Mouse (Mus musculus) thymus, adult 2 months (tissue): Measurements from ENCODE around the gene Ost4. TPM values are rescaled to one million over a fixed set of nuclear protein-coding genes. Genes with fewer than 3 reads are reported as not detected.
A peak's percentile ranks its signal among the peaks of the same experiment; 100 is the strongest.

Experiments used
- DNase-seq: peaks from one replicate; pipeline ENCODE4 v3.0.0; 2021
- H3K27ac ChIP-seq: fragments of 200-500 bp; 2 replicates; pipeline ENCODE4 v1.5.1; 2012; ENCODE audit warnings: low read length, control low read depth; ENCODE audit not compliant: control insufficient read depth, insufficient read depth
- H3K27me3 ChIP-seq: fragments of 200-500 bp; 2 replicates; pipeline ENCODE4 v1.6.1; 2012; ENCODE audit warnings: mild to moderate bottlenecking, low read length, moderate library complexity, mixed read lengths; ENCODE audit not compliant: control insufficient read depth, insufficient read depth
- H3K36me3 ChIP-seq: fragments of 200-500 bp; 2 replicates; pipeline ENCODE4 v1.6.1; 2012; ENCODE audit warnings: mild to moderate bottlenecking, low read length, moderate library complexity; ENCODE audit not compliant: control insufficient read depth, insufficient read depth
- H3K4me1 ChIP-seq: fragments of 200-500 bp; replicated peaks from 2 replicates; pipeline ENCODE4 v1.6.1; 2012; ENCODE audit warnings: low read length; ENCODE audit not compliant: control insufficient read depth, insufficient read depth
- H3K4me3 ChIP-seq: fragments of 200-500 bp; 2 replicates; pipeline ENCODE4 v1.5.1; 2012; ENCODE audit warnings: mild to moderate bottlenecking, low read length, control low read depth, moderate library complexity; ENCODE audit not compliant: control insufficient read depth, insufficient read depth
- CTCF ChIP-seq: fragments of 200-500 bp; IDR thresholded peaks from 2 replicates; pipeline ENCODE4 v1.5.1; 2012; ENCODE audit warnings: mild to moderate bottlenecking, control low read depth, low read length, moderate library complexity, borderline replicate concordance; ENCODE audit not compliant: control insufficient read depth, poor library complexity, insufficient read depth; ENCODE audit errors: extremely low read depth
- POLR2A ChIP-seq: fragments of 200-500 bp; IDR thresholded peaks from 2 replicates; pipeline ENCODE4 v1.6.1; 2012; ENCODE audit warnings: mild to moderate bottlenecking, low read length, control low read depth, moderate library complexity; ENCODE audit not compliant: control insufficient read depth, poor library complexity, insufficient read depth; ENCODE audit errors: extremely low read depth
- WGBS: fragments of 180-500 bp; shearing (Covaris S2); methylation state at CpG from one replicate; pipeline ENCODE4 v1.1.7; 2018; 5-methylcytosine and 5-hydroxymethylcytosine counted together
- polyA plus RNA-seq: library from polyadenylated mRNA; depleted of rRNA; stranded (reverse); fragments of >200 nt; gene quantifications from 2 replicates; pipeline ENCODE4 v1.2.3, GENCODE M21; 2012

The Ost4 gene
- polyA plus RNA-seq, 1 experiment = 239 TPM

DNA sequence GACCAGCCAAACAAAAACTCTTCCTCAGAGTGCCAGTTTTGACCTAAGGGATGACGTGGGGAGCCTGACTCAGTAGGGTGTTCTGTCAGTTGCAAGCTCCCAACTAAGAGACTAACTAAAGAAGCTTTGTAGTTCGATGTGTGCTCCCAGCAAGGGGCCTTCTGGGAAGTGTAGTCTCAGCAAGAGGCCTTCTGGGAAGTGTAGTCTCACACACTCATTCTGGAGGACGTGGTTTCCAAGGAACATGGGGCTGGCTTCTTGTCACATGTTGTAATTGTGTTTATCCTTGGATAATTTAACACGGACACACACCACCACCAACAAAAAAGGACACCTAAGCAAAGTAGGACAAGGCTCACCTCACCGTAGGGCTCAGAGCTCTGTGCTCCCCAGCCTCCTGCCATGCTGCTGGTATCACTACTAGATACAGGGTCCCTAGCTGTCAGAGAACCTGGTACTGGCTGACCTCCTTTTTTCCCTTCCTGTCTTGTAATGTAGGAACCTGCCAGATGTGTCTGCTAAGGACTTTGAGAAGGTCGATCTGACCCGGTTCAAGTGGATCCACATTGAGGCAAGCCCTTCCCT, 20.4 kb upstream of the Ost4 start:
- Histone ChIP-seq H3K36me3 (no peaks in the 10 kb centered on the region), H3K27ac (no peak overlapping the region), H3K27me3 (no peaks in the 10 kb centered on the region), H3K4me1 (no peaks in the 10 kb centered on the region), H3K4me3 (no peak overlapping the region)
- 66% methylated on average over 7 of the region's 7 CpGs for WGBS
- no peak for DNase-seq
- TF ChIP-seq POLR2A (no peak), CTCF (no peak)

DNA sequence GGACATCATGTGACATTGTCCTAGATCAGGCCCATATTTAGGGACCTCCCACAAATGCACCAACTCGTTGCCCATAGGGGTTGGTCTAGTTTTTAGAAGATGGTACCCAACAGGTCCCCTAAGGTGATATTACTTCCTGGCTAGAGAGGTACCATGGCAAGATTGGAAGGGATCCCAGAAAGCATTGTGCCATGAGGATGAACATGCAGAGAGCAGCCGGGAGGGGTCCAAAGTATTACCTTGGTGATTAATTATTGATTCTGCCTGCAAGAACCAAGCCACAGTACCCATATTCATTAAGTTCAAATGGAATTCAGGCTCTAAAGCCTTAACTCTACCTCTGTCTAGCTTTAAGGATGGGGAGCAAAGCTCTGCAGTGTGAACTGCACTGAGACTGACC, 18.5 kb upstream of the Ost4 start:
- H3K36me3 ChIP-seq = no peaks in the 10 kb centered on the region
- DNase-seq = no peak

DNA sequence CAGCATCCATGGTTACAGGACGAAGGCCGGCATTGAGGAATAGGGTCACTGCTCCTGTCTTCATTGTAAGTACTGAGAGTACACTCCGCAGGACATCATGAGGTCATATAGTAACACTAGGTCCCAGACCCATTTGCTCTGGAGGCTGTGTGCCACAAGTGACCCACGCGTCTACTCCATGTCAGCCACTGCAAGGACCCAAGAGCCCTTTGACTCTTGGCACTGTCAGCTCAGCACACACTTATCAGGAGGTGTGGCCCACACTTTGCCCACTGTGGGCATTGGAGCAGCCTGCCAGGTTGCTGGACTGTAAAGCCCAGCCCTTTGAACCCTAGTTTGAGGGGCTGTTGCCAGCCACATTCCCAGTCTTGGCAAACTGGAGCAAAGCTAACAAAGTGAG, 17.6 kb upstream of the Ost4 start:
- WGBS = 94% methylated on average over 5 of the region's 5 CpGs
- H3K4me3 ChIP-seq = no peak overlapping the region
- DNase-seq = no peak
- no peaks in the 10 kb centered on the region for H3K27me3 ChIP-seq
- TF ChIP-seq POLR2A = no peak
- no peak for TF ChIP-seq CTCF
- no peak overlapping the region for H3K27ac ChIP-seq
- H3K4me1 ChIP-seq = peaks cover 10% of the 10 kb centered on the region
- H3K36me3 ChIP-seq = no peaks in the 10 kb centered on the region

More for the DNA sequence above, 18.5 kb upstream of the Ost4 start:
- no peaks in the 10 kb centered on the region for H3K27me3 ChIP-seq
- H3K4me1 ChIP-seq = peaks cover 10% of the 10 kb centered on the region
- 84% methylated on average over 2 of the region's 2 CpGs for WGBS
- TF ChIP-seq CTCF = no peak
- no peak for TF ChIP-seq POLR2A
- no peak overlapping the region for H3K27ac ChIP-seq
- no peak overlapping the region for H3K4me3 ChIP-seq

DNA sequence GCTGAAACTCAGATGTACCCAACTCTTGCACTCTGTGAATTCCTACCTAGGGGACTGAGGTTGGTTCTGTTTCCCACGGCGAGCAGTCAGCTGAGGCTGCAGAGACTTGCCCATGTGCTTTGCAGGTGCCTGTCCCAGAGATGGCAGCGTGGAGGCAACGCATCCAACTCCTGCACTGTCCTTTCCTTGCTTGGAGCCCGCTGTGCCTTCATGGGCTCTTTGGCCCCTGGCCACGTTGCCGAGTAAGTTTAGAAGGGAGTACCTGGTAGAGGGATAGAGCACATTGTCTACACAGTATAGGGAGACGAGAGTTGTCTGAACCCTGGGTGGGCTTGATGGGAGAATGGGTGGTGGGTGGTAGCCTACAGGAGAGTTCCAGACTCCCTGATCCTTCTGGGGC, 17.0 kb upstream of the Ost4 start:
- Histone ChIP-seq H3K27ac (no peak overlapping the region), H3K4me3 (no peak overlapping the region), H3K36me3 (no peaks in the 10 kb centered on the region), H3K27me3 (no peaks in the 10 kb centered on the region), H3K4me1 (peaks cover 10% of the 10 kb centered on the region)
- TF ChIP-seq POLR2A = no peak
- TF ChIP-seq CTCF = no peak
- no peak for DNase-seq
- 95% methylated on average over 8 of the region's 8 CpGs for WGBS

DNA sequence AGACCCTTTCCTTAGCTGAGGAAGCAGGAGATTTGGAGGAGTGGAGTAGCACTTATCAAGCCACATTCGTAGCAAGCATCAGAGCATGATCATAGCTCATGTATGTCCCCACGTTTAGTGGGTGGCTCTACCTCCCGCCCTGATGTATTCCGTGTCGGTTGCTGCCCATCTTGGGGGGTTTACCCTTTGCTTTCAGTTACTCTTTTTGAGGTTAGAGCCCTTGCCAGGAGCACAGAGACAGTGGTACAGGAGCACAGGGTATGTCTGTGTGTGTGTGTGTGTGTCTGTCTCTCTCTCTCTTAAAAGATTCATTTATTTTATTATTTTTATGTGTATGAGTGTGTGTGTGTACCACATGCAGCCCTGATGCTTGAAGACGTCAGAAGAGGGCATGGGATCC, 15.5 kb upstream of the Ost4 start:
- DNase-seq = no peak
- peaks cover 10% of the 10 kb centered on the region for H3K4me1 ChIP-seq
- no peak overlapping the region for H3K4me3 ChIP-seq
- 84% methylated on average over 6 of the region's 6 CpGs for WGBS
- H3K27me3 ChIP-seq = no peaks in the 10 kb centered on the region
- no peaks in the 10 kb centered on the region for H3K36me3 ChIP-seq
- no peak for TF ChIP-seq CTCF
- TF ChIP-seq POLR2A = no peak
- H3K27ac ChIP-seq = no peak overlapping the region

DNA sequence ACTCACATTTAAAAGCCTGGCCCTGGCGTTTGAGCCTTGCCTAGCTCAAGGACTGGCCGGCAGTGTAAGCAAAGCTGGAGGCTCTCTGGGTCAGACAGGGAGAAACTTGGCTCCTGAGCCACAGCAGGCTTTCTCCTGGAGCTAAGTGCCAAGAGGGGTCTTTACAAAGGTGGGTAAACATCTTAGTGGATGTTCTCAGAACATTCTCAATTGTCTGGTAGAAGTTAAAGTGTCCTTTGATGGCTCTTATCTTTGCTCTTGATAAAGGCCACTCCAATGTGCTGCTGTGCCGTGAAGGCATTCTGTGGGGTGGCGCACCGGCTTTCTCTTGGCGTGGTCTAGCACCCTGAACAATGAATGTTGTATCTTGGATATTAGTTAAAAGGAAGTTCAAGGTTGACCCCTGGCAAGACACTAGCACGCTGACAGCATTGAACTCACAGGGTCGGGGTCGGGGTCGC, 15.0 kb upstream of the Ost4 start:
- H3K4me3 ChIP-seq = no peak overlapping the region
- peaks cover 10% of the 10 kb centered on the region for H3K4me1 ChIP-seq
- no peak for TF ChIP-seq POLR2A
- TF ChIP-seq CTCF = no peak
- WGBS = 86% methylated on average over 10 of the region's 10 CpGs
- no peaks in the 10 kb centered on the region for H3K36me3 ChIP-seq
- no peaks in the 10 kb centered on the region for H3K27me3 ChIP-seq
- H3K27ac ChIP-seq = no peak overlapping the region
- DNase-seq = no peak

DNA sequence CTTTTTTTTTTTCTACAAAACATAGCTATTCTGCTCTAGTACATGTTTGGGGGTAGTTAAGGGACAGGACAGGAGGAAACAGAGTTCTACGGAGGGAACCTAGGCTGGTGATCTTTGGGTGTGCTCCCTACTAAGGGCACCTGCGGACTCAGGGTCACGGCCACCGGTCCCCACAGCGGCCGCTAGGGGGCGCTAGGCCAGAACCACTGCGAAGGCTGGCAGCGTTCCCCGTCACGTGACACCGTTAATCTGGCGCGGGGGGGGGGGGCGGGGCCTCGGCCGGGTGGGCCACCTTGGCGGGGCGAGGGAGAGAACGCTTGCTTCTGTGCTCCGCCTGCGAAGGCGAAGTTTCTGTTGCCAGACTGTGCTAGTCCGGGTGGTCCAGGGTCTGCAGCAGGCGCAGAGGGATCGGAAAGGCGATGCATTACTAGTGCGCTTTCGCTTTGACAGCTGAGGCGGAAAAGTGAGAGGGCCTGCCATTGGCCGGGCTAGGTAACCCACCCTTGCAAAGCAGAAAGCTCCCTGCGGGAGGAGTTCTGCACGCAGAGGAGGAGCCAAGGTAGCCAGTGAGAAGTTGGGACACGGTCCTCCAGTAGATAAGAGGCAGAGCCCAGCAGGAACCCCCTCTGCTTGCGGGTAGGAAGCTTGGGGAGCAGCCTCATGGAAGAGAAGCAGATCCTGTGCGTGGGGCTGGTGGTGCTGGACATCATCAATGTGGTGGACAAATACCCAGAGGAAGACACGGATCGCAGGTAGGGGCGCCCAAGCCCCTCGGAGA, 13.9 kb upstream of the Ost4 start, which contains the start of gene Khk:
Gene Khk (plus strand): TSS at position 176 of the 778 bp plus-strand sequence.
- no peaks in the 10 kb centered on the region for H3K27me3 ChIP-seq
- peak; percentile 94 for DNase-seq
- H3K36me3 ChIP-seq = no peaks in the 10 kb centered on the region
- H3K4me3 ChIP-seq = peak within 1 kb of the TSS; percentile 83
- under 1% methylated on average over 40 of the region's 40 CpGs for WGBS
- TF ChIP-seq CTCF = peak; percentile 94
- no peak for TF ChIP-seq POLR2A
- peak within 1 kb of the TSS; percentile 68 for H3K27ac ChIP-seq
- H3K4me1 ChIP-seq = peaks cover 10% of the 10 kb centered on the region
